Mouse (Mus musculus): ENCODE data around the gene Bbs9. TPM values are rescaled to one million over a fixed set of nuclear protein-coding genes. Genes with fewer than 3 reads are reported as not detected.

Gene Bbs9
- polyA plus RNA-seq, 1 experiment from 2014 or later, result 13.4 TPM

DNA sequence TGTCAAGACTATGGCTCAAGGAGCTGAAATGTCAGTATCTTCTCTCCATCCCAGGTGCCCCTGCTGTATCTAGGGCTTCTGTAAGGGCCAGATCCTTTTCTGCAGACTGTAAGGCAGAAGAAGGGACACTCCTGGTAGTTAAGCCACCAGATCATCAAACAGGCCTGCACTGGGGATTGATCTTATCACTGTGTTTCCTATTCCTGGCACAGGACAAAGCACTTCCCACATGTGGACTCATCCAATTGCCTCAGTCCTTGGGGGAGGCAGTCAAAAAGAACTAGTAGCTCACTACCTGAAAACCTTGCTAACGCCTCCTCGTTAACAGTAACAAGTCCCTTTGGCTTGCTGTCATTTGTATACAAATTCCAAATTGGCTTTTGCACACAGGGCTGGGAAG is 336.4 kb downstream of the Bbs9 start:
- Histone ChIP-seq H3K9ac (ENCODE audit: low read depth, low read length) (no peak overlapping the region), H3K4me1 (ENCODE audit: control insufficient read depth, insufficient read depth, low read length) (peaks cover 8% of the 10 kb centered on the region; the same call in 1 of the 2 replicates), H3K4me2 (ENCODE audit: low read depth, low read length) (no peak overlapping the region), H3K36me3 (ENCODE audit: control insufficient read depth, insufficient read depth, low read length) (no peaks in the 10 kb centered on the region), H3K27ac (replicated peaks; ENCODE audit: low read depth, low read length) (no peak overlapping the region), H3K4me3 (ENCODE audit: low read depth, low read length) (no peak overlapping the region), H3K9me3 (ENCODE audit: control insufficient read depth, low read length) (no peaks in the 10 kb centered on the region), H3K27me3 (replicated peaks; ENCODE audit: control insufficient read depth, insufficient read depth, low read length) (no peaks in the 10 kb centered on the region)
- DNase-seq (ENCODE audit: low spot score) (no peak), ATAC-seq (ENCODE audit: low read depth) (no peak)
- WGBS, result 87% methylated on average over 2 of the region's 2 CpGs

GRCm38 (mm10) chr9:22814407-22815092 is 339.0 kb downstream of the Bbs9 start:
- Histone ChIP-seq H3K36me3 (ENCODE audit: control insufficient read depth, insufficient read depth, low read length) (no peaks in the 10 kb centered on the region), H3K27ac (replicated peaks; ENCODE audit: low read depth, low read length) (no peak overlapping the region), H3K9ac (ENCODE audit: low read depth, low read length) (no peak overlapping the region), H3K4me1 (ENCODE audit: control insufficient read depth, insufficient read depth, low read length) (peaks cover 8% of the 10 kb centered on the region; the same call in 1 of the 2 replicates), H3K4me2 (ENCODE audit: low read depth, low read length) (no peak overlapping the region), H3K4me3 (ENCODE audit: low read depth, low read length) (no peak overlapping the region), H3K27me3 (replicated peaks; ENCODE audit: control insufficient read depth, insufficient read depth, low read length) (no peaks in the 10 kb centered on the region), H3K9me3 (ENCODE audit: control insufficient read depth, low read length) (no peaks in the 10 kb centered on the region)
- WGBS, result 42% methylated on average over 9 of the region's 9 CpGs
- DNase-seq (ENCODE audit: low spot score) (no peak), ATAC-seq (ENCODE audit: low read depth) (peak; percentile 30; the same call in 1 of the 2 replicates)

GRCm38 (mm10) chr9:22815093-22815458 is 339.6 kb downstream of the Bbs9 start:
- Histone ChIP-seq H3K4me2 (ENCODE audit: low read depth, low read length) (no peak overlapping the region), H3K9me3 (ENCODE audit: control insufficient read depth, low read length) (no peaks in the 10 kb centered on the region), H3K27me3 (replicated peaks; ENCODE audit: control insufficient read depth, insufficient read depth, low read length) (no peaks in the 10 kb centered on the region), H3K36me3 (ENCODE audit: control insufficient read depth, insufficient read depth, low read length) (no peaks in the 10 kb centered on the region), H3K27ac (replicated peaks; ENCODE audit: low read depth, low read length) (no peak overlapping the region), H3K4me1 (ENCODE audit: control insufficient read depth, insufficient read depth, low read length) (peaks cover 8% of the 10 kb centered on the region; the same call in 1 of the 2 replicates), H3K4me3 (ENCODE audit: low read depth, low read length) (no peak overlapping the region), H3K9ac (ENCODE audit: low read depth, low read length) (no peak overlapping the region)
- WGBS, result 39% methylated on average over 7 of the region's 7 CpGs
- ATAC-seq (ENCODE audit: low read depth), result peak; percentile 9; the same call in 1 of the 2 replicates
- DNase-seq (ENCODE audit: low spot score), result no peak

GRCm38 (mm10) chr9:22819539-22819938 is 344.0 kb downstream of the Bbs9 start:
- Histone ChIP-seq H3K9ac (ENCODE audit: low read depth, low read length) (no peak overlapping the region), H3K36me3 (ENCODE audit: control insufficient read depth, insufficient read depth, low read length) (no peaks in the 10 kb centered on the region), H3K9me3 (ENCODE audit: control insufficient read depth, low read length) (no peaks in the 10 kb centered on the region), H3K27ac (replicated peaks; ENCODE audit: low read depth, low read length) (no peak overlapping the region), H3K27me3 (replicated peaks; ENCODE audit: control insufficient read depth, insufficient read depth, low read length) (no peaks in the 10 kb centered on the region), H3K4me2 (ENCODE audit: low read depth, low read length) (no peak overlapping the region), H3K4me1 (ENCODE audit: control insufficient read depth, insufficient read depth, low read length) (peaks cover 3% of the 10 kb centered on the region; the same call in 1 of the 2 replicates), H3K4me3 (ENCODE audit: low read depth, low read length) (no peak overlapping the region)
- WGBS, result 86% methylated on average over 6 of the region's 6 CpGs
- ATAC-seq (ENCODE audit: low read depth) (no peak), DNase-seq (ENCODE audit: low spot score) (no peak)

DNA sequence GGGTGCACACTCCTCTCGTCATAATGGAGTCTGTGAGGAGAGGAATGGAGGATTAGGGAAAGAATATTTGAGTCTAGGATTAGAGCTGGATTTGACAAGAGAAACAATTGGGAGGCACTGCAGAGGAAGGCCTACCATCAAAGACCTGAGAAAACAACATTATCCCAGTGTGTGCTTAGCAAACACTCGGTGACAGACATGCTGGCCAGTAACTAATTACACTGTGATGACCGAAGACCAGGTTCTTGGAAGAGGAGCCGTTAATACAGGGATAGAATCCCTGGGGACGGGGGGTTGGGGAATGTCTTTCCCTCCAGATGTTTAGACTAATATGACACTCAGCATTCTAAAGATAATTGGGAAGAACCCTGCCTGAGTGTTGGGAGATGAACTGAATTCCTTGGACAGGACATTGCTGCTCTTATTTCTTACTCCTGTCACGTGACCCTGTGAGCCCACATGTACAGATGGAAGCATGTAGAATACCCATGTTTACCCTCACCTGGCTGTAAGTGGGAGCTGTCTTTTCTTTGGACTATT is 345.2 kb downstream of the Bbs9 start:
- H3K36me3 ChIP-seq (ENCODE audit: control insufficient read depth, insufficient read depth, low read length), result no peaks in the 10 kb centered on the region
- no peaks in the 10 kb centered on the region for H3K27me3 ChIP-seq (replicated peaks; ENCODE audit: control insufficient read depth, insufficient read depth, low read length)
- no peak overlapping the region for H3K9ac ChIP-seq (ENCODE audit: low read depth, low read length)
- WGBS, result 41% methylated on average over 6 of the region's 6 CpGs
- H3K4me1 ChIP-seq (ENCODE audit: control insufficient read depth, insufficient read depth, low read length), result peaks cover 3% of the 10 kb centered on the region; the same call in 1 of the 2 replicates
- DNase-seq (ENCODE audit: low spot score), result no peak
- H3K4me2 ChIP-seq (ENCODE audit: low read depth, low read length), result no peak overlapping the region
- no peaks in the 10 kb centered on the region for H3K9me3 ChIP-seq (ENCODE audit: control insufficient read depth, low read length)
- no peak overlapping the region for H3K27ac ChIP-seq (replicated peaks; ENCODE audit: low read depth, low read length)
- ATAC-seq (ENCODE audit: low read depth), result no peak
- H3K4me3 ChIP-seq (ENCODE audit: low read depth, low read length), result no peak overlapping the region

DNA sequence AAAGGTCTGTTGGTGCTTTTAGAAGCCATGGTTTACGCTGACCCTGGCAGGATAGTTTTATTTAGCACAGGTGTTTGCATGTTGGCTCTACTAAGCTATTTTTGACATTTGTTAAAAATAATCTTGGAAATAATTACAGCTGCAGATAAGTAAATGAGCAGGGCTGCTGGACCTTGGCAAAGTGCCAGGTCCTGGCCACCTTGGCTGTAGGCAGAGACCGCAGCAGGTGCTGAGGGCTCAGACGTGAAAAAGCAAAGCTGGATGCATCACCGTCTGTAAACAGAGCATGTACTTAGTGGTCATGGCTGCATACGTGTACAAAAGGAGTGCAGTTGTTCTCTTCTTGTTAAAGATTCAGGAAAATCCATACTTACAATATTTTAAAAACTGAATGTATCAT is 347.3 kb downstream of the Bbs9 start:
- Histone ChIP-seq H3K36me3 (ENCODE audit: control insufficient read depth, insufficient read depth, low read length) (no peaks in the 10 kb centered on the region), H3K9me3 (ENCODE audit: control insufficient read depth, low read length) (no peaks in the 10 kb centered on the region), H3K9ac (ENCODE audit: low read depth, low read length) (no peak overlapping the region), H3K4me2 (ENCODE audit: low read depth, low read length) (no peak overlapping the region), H3K4me3 (ENCODE audit: low read depth, low read length) (no peak overlapping the region), H3K27ac (replicated peaks; ENCODE audit: low read depth, low read length) (no peak overlapping the region), H3K27me3 (replicated peaks; ENCODE audit: control insufficient read depth, insufficient read depth, low read length) (no peaks in the 10 kb centered on the region), H3K4me1 (ENCODE audit: control insufficient read depth, insufficient read depth, low read length) (peaks cover 3% of the 10 kb centered on the region; the same call in 1 of the 2 replicates)
- 58% methylated on average over 5 of the region's 5 CpGs for WGBS
- ATAC-seq (ENCODE audit: low read depth) (no peak), DNase-seq (ENCODE audit: low spot score) (no peak)

GRCm38 (mm10) chr9:22823856-22824255 is 348.3 kb downstream of the Bbs9 start:
- no peak for ATAC-seq (ENCODE audit: low read depth)
- Histone ChIP-seq H3K9ac (ENCODE audit: low read depth, low read length) (no peak overlapping the region), H3K36me3 (ENCODE audit: control insufficient read depth, insufficient read depth, low read length) (no peaks in the 10 kb centered on the region), H3K27me3 (replicated peaks; ENCODE audit: control insufficient read depth, insufficient read depth, low read length) (no peaks in the 10 kb centered on the region), H3K4me2 (ENCODE audit: low read depth, low read length) (no peak overlapping the region), H3K4me3 (ENCODE audit: low read depth, low read length) (no peak overlapping the region), H3K9me3 (ENCODE audit: control insufficient read depth, low read length) (no peaks in the 10 kb centered on the region), H3K27ac (replicated peaks; ENCODE audit: low read depth, low read length) (no peak overlapping the region), H3K4me1 (ENCODE audit: control insufficient read depth, insufficient read depth, low read length) (peaks cover 3% of the 10 kb centered on the region; the same call in 1 of the 2 replicates)
- WGBS, result 65% methylated on average over 3 of the region's 3 CpGs
- DNase-seq (ENCODE audit: low spot score), result no peak

- H3K4me1 ChIP-seq (ENCODE audit: control insufficient read depth, insufficient read depth, low read length), result peaks cover 3% of the 10 kb centered on the region; the same call in 1 of the 2 replicates
- no peak overlapping the region for H3K4me2 ChIP-seq (ENCODE audit: low read depth, low read length)
- DNase-seq (ENCODE audit: low spot score), result no peak
- no peaks in the 10 kb centered on the region for H3K36me3 ChIP-seq (ENCODE audit: control insufficient read depth, insufficient read depth, low read length)
- no peaks in the 10 kb centered on the region for H3K9me3 ChIP-seq (ENCODE audit: control insufficient read depth, low read length)
- WGBS, result 56% methylated on average over 8 of the region's 8 CpGs
- no peaks in the 10 kb centered on the region for H3K27me3 ChIP-seq (replicated peaks; ENCODE audit: control insufficient read depth, insufficient read depth, low read length)
- H3K4me3 ChIP-seq (ENCODE audit: low read depth, low read length), result no peak overlapping the region
- no peak overlapping the region for H3K27ac ChIP-seq (replicated peaks; ENCODE audit: low read depth, low read length)
- no peak overlapping the region for H3K9ac ChIP-seq (ENCODE audit: low read depth, low read length)
- no peak for ATAC-seq (ENCODE audit: low read depth)
These were observed 349.4 kb downstream of the Bbs9 start for GRCm38 (mm10) chr9:22824910-22825309.

- WGBS, result 52% methylated on average over 3 of the region's 3 CpGs
- Histone ChIP-seq H3K4me3 (ENCODE audit: low read depth, low read length) (no peak overlapping the region), H3K4me2 (ENCODE audit: low read depth, low read length) (no peak overlapping the region), H3K27me3 (replicated peaks; ENCODE audit: control insufficient read depth, insufficient read depth, low read length) (no peaks in the 10 kb centered on the region), H3K4me1 (ENCODE audit: control insufficient read depth, insufficient read depth, low read length) (no peaks in the 10 kb centered on the region), H3K9ac (ENCODE audit: low read depth, low read length) (no peak overlapping the region), H3K27ac (replicated peaks; ENCODE audit: low read depth, low read length) (no peak overlapping the region), H3K36me3 (ENCODE audit: control insufficient read depth, insufficient read depth, low read length) (no peaks in the 10 kb centered on the region), H3K9me3 (ENCODE audit: control insufficient read depth, low read length) (no peaks in the 10 kb centered on the region)
- ATAC-seq (ENCODE audit: low read depth) (no peak), DNase-seq (ENCODE audit: low spot score) (no peak)
These were observed 351.1 kb downstream of the Bbs9 start for GRCm38 (mm10) chr9:22826571-22826990.
